Mouse (Mus musculus) cerebellum, adult 9-11 months (tissue): ENCODE measurements around the gene Zc3h12c.

Experiments
- DNase-seq: peaks from one replicate; pipeline ENCODE4 v3.0.0; 2022

The Zc3h12c gene

DNA sequence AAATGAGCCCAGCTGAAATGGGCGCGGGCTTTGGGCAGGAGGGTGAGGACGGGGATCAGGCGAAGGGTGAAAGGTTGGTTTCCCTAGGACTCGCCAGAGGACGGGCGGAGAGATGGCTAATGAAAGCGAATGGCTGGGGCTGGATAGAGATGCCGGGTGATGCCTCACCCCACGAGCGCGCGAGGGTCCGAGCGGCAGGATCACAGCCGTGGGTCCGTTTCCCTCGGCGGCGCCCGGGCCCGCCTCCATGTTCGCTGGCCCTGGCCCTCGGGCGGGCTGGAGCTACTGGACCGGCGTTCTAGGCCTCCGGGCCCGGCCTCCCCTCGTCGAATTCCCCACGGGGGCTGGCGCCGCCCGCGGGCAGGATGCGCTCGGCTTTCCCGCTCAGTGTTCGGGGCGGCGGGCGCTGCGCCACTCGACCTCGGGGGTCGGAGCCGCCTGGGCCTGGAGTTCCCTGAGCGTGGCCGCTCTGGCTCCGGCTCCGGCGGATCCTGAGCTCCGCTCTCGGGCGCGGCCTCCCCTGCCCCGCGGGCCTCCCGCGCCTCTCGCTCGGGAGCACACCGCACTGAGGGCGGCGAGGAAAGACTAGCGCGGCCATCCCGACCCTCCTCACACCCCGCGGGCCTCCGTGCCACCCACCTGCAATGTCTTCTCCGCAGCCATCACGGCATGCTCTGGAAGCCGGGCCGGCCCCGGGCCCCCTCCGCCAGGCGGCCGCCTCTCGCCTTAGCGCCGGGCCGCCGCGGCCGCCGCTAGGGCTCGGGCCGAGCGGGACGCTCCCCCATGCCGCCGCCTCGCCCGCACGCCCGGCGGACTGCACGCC is at the start of gene Zc3h12c:
Zc3h12c (minus strand) TSS at position 710 of the 823 bp plus-strand sequence.
- DNase-seq = peak; percentile 63

GRCm38 (mm10) chr9:52217636-52218035 is 49.3 kb upstream of the Zc3h12c start:
- no peak for DNase-seq

DNA sequence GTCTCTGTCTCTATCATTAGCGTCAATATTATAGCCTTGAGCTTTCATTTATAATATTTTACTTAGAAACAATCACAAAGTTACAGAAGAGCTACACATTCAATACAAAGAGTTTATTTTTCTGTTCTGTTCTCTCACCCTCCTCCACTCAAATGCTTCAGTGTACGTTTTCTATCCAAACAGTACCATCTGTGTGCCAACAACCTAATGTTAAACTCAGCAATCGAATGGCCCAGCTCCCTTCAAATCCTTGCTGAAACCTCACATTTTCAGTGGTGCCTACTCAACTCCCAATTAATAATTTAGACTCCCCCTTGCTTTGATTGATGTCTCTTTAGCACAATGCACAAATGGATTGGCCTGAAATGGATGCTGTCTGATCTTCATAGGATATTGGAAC is 46.9 kb upstream of the Zc3h12c start:
- no peak for DNase-seq

DNA sequence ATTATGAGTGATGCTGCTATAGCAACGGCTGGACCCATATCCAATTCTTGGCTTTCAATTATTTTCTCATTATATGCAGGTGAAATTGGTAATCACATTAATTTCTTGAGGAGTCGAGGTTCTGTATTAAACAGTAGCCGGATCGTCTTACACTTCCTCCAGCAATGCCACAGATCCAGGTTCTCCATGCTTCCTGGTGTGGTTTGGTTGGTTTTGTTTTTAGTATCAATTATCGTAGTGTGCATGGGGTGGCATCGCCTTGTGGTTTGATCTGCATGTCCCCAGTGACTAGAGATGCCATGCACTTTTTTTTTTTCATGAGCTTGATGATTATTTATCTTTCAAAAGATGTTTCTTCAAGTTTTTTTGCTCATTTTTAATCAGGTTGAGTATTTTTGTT is 44.0 kb upstream of the Zc3h12c start:
- DNase-seq = no peak

- DNase-seq = no peak
Observed at GRCm38 (mm10) chr9:52208510-52209030, 40.2 kb upstream of the Zc3h12c start.

GRCm38 (mm10) chr9:52203189-52203588 is 34.8 kb upstream of the Zc3h12c start:
- DNase-seq = no peak

GRCm38 (mm10) chr9:52200271-52200670 is 31.9 kb upstream of the Zc3h12c start:
- no peak for DNase-seq

DNA sequence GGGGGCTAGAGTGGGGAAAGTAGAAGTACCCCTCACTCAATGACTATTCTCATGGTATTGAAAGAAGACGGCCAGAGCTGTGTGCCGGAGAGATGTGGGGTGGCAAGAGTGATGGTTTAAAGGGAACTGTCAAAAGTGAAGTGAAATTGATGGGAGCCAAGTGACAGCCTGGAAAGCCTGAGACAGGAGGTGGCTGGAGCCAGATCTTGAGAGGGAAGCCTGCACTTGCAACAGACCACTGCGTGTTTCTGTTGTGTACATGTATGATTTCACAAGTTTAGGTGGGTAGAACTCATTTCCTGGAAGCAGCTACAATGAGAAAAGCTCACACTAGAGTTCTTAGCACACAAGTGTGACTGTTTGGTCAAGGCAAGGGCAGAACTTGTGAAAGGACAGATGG is 27.5 kb upstream of the Zc3h12c start:
- DNase-seq = no peak

- no peak for DNase-seq
Observed at GRCm38 (mm10) chr9:52193851-52194250, 25.5 kb upstream of the Zc3h12c start.

DNA sequence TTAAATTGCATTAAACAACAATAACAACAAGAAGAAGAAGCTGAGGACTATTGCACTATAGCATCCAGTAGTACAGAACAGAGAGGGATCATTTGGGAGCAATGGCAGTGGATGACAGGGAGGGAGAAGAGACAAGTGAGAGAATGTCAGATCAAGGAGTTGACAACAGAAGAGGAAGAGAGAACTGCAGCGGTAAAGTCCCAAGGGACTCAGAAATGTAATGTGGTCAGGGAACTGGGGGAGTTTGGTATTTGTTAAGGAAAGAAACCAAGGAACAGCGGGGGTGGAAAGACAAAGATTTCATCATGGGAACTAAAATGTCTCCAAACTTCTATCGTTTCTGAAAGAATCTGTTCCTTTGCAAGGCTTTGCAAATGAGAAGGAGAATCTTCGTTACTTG is 22.5 kb upstream of the Zc3h12c start:
- no peak for DNase-seq

DNA sequence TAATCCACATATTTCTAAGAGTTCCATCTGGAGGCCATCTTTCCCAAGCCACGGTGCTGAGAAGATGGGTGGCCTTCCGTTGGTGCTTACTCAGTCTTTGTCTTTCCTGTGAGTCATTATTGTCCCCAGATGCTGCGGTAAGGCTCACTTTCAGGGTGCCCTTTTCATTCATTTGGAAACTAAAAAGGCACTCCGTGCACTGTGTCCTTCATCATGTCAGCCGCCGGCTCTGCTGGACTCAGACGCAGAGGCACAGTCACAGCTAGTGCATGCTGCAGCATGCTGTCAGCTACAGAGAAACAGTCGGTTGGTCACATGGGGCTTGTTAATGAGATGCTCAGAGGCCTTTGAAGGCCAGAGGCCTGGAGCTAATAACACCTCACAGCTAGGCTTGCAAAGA is 19.7 kb upstream of the Zc3h12c start:
- no peak for DNase-seq

DNA sequence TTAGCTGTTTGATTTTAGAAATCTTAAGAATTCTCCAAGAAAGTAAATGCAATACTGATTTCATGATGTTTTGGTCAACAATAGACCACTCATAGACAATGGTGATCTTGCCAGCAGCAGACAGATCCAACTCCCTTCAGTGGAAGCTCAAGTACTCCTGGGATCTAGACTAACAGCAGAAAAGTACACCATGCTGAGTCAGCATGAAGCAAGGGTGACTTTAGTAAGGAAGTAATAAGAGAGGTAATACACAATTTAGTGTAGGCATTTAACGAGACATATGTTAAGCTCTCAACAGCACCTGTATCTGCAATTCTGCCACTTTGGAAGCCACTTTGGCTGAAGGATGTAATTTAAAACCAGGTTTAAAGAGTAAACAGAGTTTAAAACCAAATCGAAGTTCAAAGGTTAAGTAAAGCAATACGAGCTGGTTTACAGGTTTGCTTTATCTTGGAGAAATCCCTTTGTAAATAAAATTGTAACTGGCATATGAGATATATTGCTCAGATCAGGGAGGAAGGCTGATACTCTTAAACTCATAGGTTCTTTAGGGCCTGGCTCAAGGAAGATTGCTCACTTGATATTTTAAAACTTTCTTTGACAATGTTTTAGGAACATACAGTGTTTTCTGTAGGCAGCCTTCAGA is 18.0 kb upstream of the Zc3h12c start:
- DNase-seq = no peak

DNA sequence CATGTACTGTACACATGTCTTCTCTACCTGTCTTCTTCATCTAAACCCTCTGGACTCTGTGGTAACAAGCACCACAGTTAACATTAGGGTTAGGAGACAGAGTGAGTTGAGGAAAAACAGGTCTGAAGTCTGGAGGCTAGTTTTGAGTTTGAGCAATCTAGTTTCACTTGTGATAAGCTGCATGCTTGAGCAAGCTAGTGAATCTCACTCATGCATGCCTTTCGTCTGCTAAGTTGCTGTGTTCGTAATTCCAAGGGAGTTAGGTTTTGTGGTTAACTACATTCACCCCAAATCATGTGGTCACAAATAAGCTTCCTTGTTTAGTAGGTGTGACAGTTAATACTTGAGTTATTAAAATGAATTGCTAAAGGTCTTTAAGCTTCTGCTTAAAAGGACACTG is 13.0 kb upstream of the Zc3h12c start:
- no peak for DNase-seq

- no peak for DNase-seq
Observed at GRCm38 (mm10) chr9:52180851-52181250, 12.5 kb upstream of the Zc3h12c start.

DNA sequence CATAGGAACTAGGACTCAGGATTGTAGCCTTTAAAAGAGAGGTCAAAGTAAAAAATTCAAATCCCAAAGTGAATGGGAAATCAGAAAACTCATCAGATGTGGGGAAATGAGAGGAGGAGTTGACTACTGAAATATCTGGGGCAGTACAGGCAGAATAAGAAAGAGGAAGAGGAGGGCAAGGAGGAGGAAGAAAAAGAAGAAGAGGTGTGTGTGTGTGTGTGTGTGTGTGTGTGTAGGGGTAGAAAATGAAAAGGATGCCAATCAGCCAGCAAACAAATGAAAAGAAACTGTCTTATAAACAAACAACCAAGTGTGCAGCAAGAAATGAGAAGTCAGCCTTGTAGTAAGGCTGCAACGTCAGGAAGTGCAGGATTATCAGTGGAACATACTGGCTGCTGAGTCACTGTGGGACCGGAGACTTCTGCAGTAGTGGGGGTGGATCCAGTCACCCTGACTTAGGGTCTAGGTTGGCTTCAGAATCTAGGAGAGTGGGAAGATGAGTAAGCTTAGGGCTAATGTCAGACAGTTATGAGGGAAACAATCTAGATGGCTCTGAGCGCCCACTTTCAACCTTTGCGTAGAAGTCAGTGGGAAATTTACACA is 7.0 kb upstream of the Zc3h12c start:
- no peak for DNase-seq

GRCm38 (mm10) chr9:52174671-52175111 is 6.3 kb upstream of the Zc3h12c start:
- no peak for DNase-seq

- DNase-seq = no peak
Observed at GRCm38 (mm10) chr9:52173937-52174336, 5.6 kb upstream of the Zc3h12c start.

DNA sequence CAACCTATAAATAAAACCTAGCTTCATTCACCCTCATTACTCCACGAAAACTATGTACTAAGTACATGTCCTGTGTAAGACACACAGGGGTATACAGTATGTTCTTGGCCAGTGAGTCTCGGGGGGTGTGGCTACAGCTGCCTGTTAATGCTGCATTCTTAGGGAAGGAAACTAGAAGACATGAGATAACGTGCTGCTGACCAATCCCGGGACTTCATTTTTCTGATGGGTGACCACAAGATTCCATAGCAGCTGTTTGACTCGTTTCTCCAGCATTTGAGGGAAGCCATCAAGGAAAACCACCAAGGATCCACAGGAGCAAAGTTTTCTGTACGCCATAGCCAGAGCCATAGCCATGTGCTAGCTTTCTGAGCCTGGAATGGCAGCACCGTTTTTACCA is 4.2 kb upstream of the Zc3h12c start:
- no peak for DNase-seq

DNA sequence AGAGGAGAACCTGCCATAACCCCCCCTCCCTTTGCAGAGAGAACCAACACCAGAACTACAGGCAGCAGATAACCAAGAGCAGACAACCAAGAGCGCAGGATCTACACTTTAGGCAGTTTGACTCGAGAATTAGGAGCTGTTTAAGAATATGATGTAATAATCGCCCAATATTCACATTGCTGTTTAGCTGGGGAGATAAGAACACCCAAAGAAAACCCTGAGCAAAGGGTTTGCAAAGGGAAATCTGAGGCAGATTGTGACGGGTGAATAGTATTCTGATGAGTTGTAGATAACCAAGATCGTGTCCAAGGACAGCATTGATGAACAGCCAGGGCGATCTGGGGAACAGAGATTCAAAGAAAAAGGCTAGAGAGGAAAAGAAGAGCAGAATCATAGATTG is 2.3 kb upstream of the Zc3h12c start:
- DNase-seq = no peak

- peak; percentile 9 for DNase-seq
Observed at GRCm38 (mm10) chr9:52170131-52170530, 1.8 kb upstream of the Zc3h12c start.

DNA sequence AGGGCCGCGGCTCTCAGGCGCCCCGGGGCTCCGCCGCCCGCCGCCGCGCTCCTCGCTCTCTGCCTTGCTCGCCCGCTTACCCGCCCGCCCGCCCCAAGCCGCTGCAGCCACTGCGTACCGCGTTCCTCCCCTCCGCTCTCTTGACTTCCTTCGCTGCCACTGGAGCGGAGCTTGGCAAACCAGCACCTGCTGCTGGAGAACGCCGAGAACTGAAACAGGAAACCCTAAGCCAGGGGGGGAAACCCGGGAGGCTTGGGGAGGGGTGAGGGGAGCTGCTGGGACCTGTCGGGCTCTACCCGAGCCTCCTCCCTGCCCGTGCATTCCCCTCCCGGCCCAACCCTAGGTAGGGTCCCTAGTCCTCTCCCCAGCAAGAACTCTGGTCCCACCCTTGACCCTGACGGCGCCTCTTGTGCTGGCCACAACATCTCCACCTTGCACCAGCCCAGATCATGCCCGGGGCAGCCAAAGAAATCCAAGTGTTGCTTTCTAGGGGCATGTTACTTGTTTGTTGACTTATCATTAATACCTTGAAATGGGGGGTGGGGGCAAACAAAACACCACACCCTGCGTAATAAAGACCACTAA is 406 bp upstream of the Zc3h12c start:
- peak; percentile 83 for DNase-seq

- peak; percentile 20 for DNase-seq
Observed at GRCm38 (mm10) chr9:52167506-52167862, 888 bp downstream of the Zc3h12c start.

GRCm38 (mm10) chr9:52167084-52167483 is 1.3 kb downstream of the Zc3h12c start:
- no peak for DNase-seq

DNA sequence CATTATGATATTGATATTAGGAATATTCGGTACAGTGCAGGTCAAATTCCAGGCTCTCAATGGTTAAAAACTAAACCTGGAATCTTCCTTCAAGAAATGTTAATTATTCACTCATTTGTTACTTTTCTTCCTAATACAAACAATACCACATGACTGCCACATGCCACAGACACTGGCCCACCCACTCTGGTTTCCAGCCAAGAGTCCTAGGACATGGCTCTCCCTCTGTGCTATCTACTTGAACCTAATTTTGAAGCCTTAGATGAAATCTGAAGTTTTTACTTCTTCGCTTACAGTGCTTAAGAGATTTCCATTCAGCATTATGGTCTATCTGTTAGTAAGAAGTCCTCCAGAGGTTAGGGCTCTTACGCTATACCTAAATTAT is 2.7 kb downstream of the Zc3h12c start:
- no peak for DNase-seq
